16 mouse cellular contexts compared by ENCODE assay signal in genomic region chr9:96753921-96754624, GRCm38 (mm10). TPM values are rescaled to one million over a fixed set of nuclear protein-coding genes. Genes with fewer than 3 reads are reported as not detected.
DNase-seq lines count a peak whose midpoint lies in the region; ATAC-seq and TF ChIP-seq lines count a peak whose summit lies in the region.
"Had no signal": no experiment of that assay in that cellular context is flagged by ENCODE, and none has a peak within 500 bp of the region (broad histone marks: within the 10 kb centered on the region; RNA-seq: fewer than 3 reads in every experiment).

No protein-coding gene starts in this region.

- peak overlapping the region; percentile 1; the same call in 1 of the 2 replicates for H3K27ac ChIP-seq in kidney, adult 2 months (ENCODE audit: insufficient read depth, low read depth, low read length)
- H3K27ac ChIP-seq: intestine, embryonic 15.5 days; layer of hippocampus, adult 2 months; midbrain, embryonic 12.5 days; neural tube, embryonic 12.5 days; stomach, embryonic 15.5 days had no signal

- TF ChIP-seq POLR2A in kidney, adult 2 months (IDR thresholded peaks at IDR 0.05; ENCODE audit: low read depth, low read length): no peak

- no peaks in the 10 kb centered on the region for H3K4me1 ChIP-seq in kidney, adult 2 months (ENCODE audit: control insufficient read depth, insufficient read depth, low read length)
- H3K4me1 ChIP-seq: neural tube, embryonic 12.5 days had no signal

- WGBS in kidney, adult 2 months: 84% methylated on average over 11 of the region's 11 CpGs

- H3K36me3 ChIP-seq in kidney, adult 2 months (ENCODE audit: control insufficient read depth, insufficient read depth, low read length): no peaks in the 10 kb centered on the region
- H3K36me3 ChIP-seq: intestine, embryonic 15.5 days; midbrain, embryonic 12.5 days; neural tube, embryonic 12.5 days; stomach, embryonic 15.5 days had no signal

- peak; percentile 35 for DNase-seq in kidney, adult 2 months
- no peak for DNase-seq in kidney, postnatal 10 days
- peak; percentile 42 for DNase-seq in CD4-positive helper T cell, adult 2 months (ENCODE audit: low read depth, low spot score)
- DNase-seq in lung, postnatal 36 days: peak; percentile 62
- no peak for DNase-seq in MN1 (ENCODE audit: low spot score)
- no peak for DNase-seq in yolk sac, embryonic 10.5 days (ENCODE audit: low spot score)
- DNase-seq: liver, postnatal 0 days; right cerebral cortex, adult 18-20 months; thymus, postnatal 36 days had no signal

- no peak overlapping the region for H3K4me3 ChIP-seq in kidney, adult 2 months (ENCODE audit: insufficient read depth, low read depth, low read length)
- H3K4me3 ChIP-seq: intestine, embryonic 15.5 days; layer of hippocampus, adult 2 months; midbrain, embryonic 12.5 days; neural tube, embryonic 12.5 days; stomach, embryonic 15.5 days had no signal

- no peak for TF ChIP-seq CTCF in kidney, adult 2 months (conservative IDR thresholded peaks at IDR 0.05; ENCODE audit: insufficient read depth, insufficient read length, low read depth, low read length)

- no peaks in the 10 kb centered on the region for H3K27me3 ChIP-seq in kidney, adult 2 months (replicated peaks; ENCODE audit: control insufficient read depth, insufficient read depth, low read length)
- H3K27me3 ChIP-seq: intestine, embryonic 15.5 days; midbrain, embryonic 12.5 days; neural tube, embryonic 12.5 days; stomach, embryonic 15.5 days had no signal

- peak; percentile 51 for ATAC-seq in activated CD4-positive, CD25-positive, alpha-beta regulatory T cell, adult 4 months
- ATAC-seq: forebrain, embryonic 14.5 days; intestine, embryonic 15.5 days; liver, postnatal 0 days had no signal

RNA-seq across cellular contexts. Expression of gene Zbtb38, which starts 1.4 kb away (rescaled TPM):
- 10.2 and 12.9 TPM in 2 replicates for polyA plus RNA-seq in kidney, adult 2 months (2012; rRNA removed)
- polyA plus RNA-seq in activated CD4-positive, CD25-positive, alpha-beta regulatory T cell, adult 4 months (2017; shearing (Covaris generic)): 10 to 100 TPM; 59.9 to 61.4 TPM

Comparison
In these comparisons a context has a peak if more than half of its experiments do, and no peak if none do; other contexts are left out.
1. DNase-seq: peak in kidney, adult 2 months (single experiment), CD4-positive helper T cell, adult 2 months (single experiment) and lung, postnatal 36 days (single experiment); none in kidney, postnatal 10 days (single experiment), MN1 (single experiment) and yolk sac, embryonic 10.5 days (single experiment).